Mouse (Mus musculus) megakaryocyte, embryonic 14.5 days (primary cell): ENCODE measurements at regions not wholly inside any gene's neighbourhood (a gene's known extent, or its start where the extent isn't known, plus 50 kb on each side); places are given as distances from the start of the nearest gene placed in this dataset.

Source experiments
- FLI1 ChIP-seq: IDR thresholded peaks from 2 replicates; pipeline ENCODE4 v1.6.1; 2012; ENCODE audit warnings: low read length, inconsistent platforms, mixed read lengths
- GATA1 ChIP-seq: IDR thresholded peaks from 3 replicates; pipeline ENCODE4 v1.6.1; 2012; ENCODE audit warnings: mixed read lengths, low read length, inconsistent platforms, borderline replicate concordance

DNA sequence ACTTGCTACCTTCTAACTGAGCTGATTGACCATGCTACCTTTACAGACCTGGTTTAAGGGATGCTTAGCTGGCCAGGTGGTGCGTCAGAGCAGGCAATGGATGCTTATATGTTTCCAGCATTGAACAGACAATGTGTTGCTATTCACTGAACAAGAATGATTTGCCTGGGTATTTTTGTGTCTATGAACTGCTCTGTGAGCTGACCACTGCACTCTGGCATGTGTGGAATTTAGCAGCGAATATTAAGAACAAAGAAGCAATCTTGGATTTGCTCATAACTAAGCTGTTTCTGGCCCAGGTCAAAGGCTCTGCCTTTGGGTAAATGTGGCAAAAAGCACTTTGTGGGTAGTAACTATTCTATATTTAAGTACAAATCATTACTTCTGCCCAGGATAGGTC, 58.3 kb upstream of the Ccdc39 start:
- TF ChIP-seq GATA1 (no peak), FLI1 (no peak)
